Mouse (Mus musculus) heart, postnatal 0 days (tissue): ENCODE results near the gene Os9.

Source experiments
- CTCF ChIP-seq: IDR thresholded peaks from 2 replicates; pipeline ENCODE4 v1.5.1; 2016; ENCODE audit warnings: antibody characterized with exemption, control low read depth, low read depth
- EP300 ChIP-seq: IDR thresholded peaks from 2 replicates; pipeline ENCODE4 v1.6.1; 2016; ENCODE audit warnings: antibody characterized with exemption, low read depth

- no peak for TF ChIP-seq CTCF
- TF ChIP-seq EP300: no peak
Measured at GRCm38 (mm10) chr10:127071203-127071602, 49.7 kb downstream of the Os9 start.
